Mouse (Mus musculus): Measurements from ENCODE around the gene Skap1.

The Skap1 gene

GRCm38 (mm10) chr11:96466382-96466781 is 2.0 kb downstream of the Skap1 start:
- DNase-seq: peak; percentile 30

GRCm38 (mm10) chr11:96466987-96467386 is 2.6 kb downstream of the Skap1 start:
- peak; percentile 85 for DNase-seq

GRCm38 (mm10) chr11:96468048-96468745 is 3.8 kb downstream of the Skap1 start:
- DNase-seq: no peak

GRCm38 (mm10) chr11:96482711-96483110 is 18.3 kb downstream of the Skap1 start:
- DNase-seq: no peak

- no peak for DNase-seq
These were observed 18.8 kb downstream of the Skap1 start for GRCm38 (mm10) chr11:96483179-96483578.

- DNase-seq: no peak
These were observed 34.1 kb downstream of the Skap1 start for GRCm38 (mm10) chr11:96498481-96498880.

- DNase-seq: no peak
These were observed 36.6 kb downstream of the Skap1 start for GRCm38 (mm10) chr11:96501042-96501441.

- no peak for DNase-seq
These were observed 38.6 kb downstream of the Skap1 start for GRCm38 (mm10) chr11:96502948-96503347.

GRCm38 (mm10) chr11:96504509-96505119 is 40.2 kb downstream of the Skap1 start:
- DNase-seq: peak; percentile 39

GRCm38 (mm10) chr11:96505841-96506240 is 41.4 kb downstream of the Skap1 start:
- DNase-seq: no peak

- DNase-seq: no peak
These were observed 50.8 kb downstream of the Skap1 start for GRCm38 (mm10) chr11:96515164-96515563.

GRCm38 (mm10) chr11:96524541-96524940 is 60.1 kb downstream of the Skap1 start:
- DNase-seq: no peak

GRCm38 (mm10) chr11:96526137-96526621 is 61.8 kb downstream of the Skap1 start:
- DNase-seq: no peak

- no peak for DNase-seq
These were observed 67.5 kb downstream of the Skap1 start for GRCm38 (mm10) chr11:96531757-96532433.

GRCm38 (mm10) chr11:96534531-96534930 is 70.1 kb downstream of the Skap1 start:
- DNase-seq: no peak

GRCm38 (mm10) chr11:96536146-96536545 is 71.8 kb downstream of the Skap1 start:
- DNase-seq: peak; percentile 52

GRCm38 (mm10) chr11:96542003-96542402 is 77.6 kb downstream of the Skap1 start:
- DNase-seq: no peak

- no peak for DNase-seq
These were observed 78.2 kb downstream of the Skap1 start for GRCm38 (mm10) chr11:96542561-96542960.

GRCm38 (mm10) chr11:96546428-96546827 is 82.0 kb downstream of the Skap1 start:
- no peak for DNase-seq

GRCm38 (mm10) chr11:96550960-96551703 is 86.7 kb downstream of the Skap1 start:
- no peak for DNase-seq

GRCm38 (mm10) chr11:96553091-96553490 is 88.7 kb downstream of the Skap1 start:
- DNase-seq: peak; percentile 63

GRCm38 (mm10) chr11:96560229-96560628 is 95.8 kb downstream of the Skap1 start:
- DNase-seq: no peak

- DNase-seq: peak; percentile 11
These were observed 99.7 kb downstream of the Skap1 start for GRCm38 (mm10) chr11:96564088-96564487.
